Mouse (Mus musculus): ENCODE results near the gene Gnb1.

- TF ChIP-seq CTCF (IDR thresholded peaks at IDR 0.05) (no peak), EP300 (IDR thresholded peaks at IDR 0.05) (peak; percentile 88)
These were observed 2.7 kb upstream of the Gnb1 start for GRCm38 (mm10) chr4:155488232-155489025.

Measured in lung, postnatal 0 days (tissue).